In the genomic region with DNA sequence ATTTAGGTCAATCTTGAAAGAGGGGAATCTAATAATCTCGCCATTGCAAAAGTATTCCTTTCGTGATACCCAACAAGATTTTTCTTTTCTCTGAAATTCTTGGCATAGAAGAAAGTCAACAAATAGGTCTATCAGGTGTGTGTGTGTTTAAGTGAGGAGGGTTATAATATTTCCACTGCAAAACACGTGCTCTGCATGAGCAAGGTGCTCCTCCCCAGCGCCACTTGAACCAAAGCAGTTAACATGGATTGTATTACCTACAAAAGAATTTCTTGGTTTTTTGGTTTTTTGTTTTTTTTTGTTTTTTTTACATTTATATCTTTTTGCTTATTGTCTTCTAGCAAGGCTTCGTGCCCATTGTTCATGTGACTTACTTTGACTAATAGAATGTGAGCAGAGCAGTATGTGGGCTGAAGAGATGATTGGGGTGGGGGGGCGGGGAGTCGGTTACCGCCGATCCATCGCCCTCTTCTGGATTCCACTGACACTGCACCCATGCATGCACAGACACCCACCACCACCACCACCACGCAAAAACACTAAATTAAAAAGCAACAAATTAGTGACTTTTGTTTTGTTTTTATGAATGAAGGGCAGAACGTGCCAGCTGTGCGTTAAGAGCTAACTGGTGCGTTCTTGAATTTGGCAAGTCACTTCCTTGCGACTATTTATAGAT, we compare ENCODE assay signal across 8 mouse cellular contexts. TPM values are rescaled to one million over a fixed set of nuclear protein-coding genes. Genes with fewer than 3 reads are reported as not detected.
DNase-seq lines count a peak whose midpoint lies in the region; ATAC-seq and TF ChIP-seq lines count a peak whose summit lies in the region.

No protein-coding gene starts in this region.

- no peak overlapping the region for H3K27ac ChIP-seq in liver, adult 2 months (replicated peaks; ENCODE audit: insufficient read depth, low read depth, low read length)
- peak overlapping the region; percentile 98 for H3K27ac ChIP-seq in midbrain, postnatal 0 days (ENCODE audit: low read depth, low read length)

- peak overlapping the region; percentile 82 for H3K4me2 ChIP-seq in midbrain, postnatal 0 days (ENCODE audit: low read depth, low read length, poor library complexity, severe bottlenecking)

- WGBS in liver, adult 2 months: 26% methylated on average over 15 of the region's 15 CpGs
- 23% methylated on average over 15 of the region's 15 CpGs for WGBS in midbrain, postnatal 0 days

- peak overlapping the region; percentile 97 for H3K4me3 ChIP-seq in liver, adult 2 months (ENCODE audit: insufficient read depth, low read depth, low read length)
- peak overlapping the region; percentile 88 for H3K4me3 ChIP-seq in midbrain, postnatal 0 days (ENCODE audit: low read depth, low read length)

- TF ChIP-seq CTCF in liver, adult 2 months (IDR thresholded peaks at IDR 0.05; ENCODE audit: low read depth, low read length): peak; percentile 69
- peak; percentile 72 for TF ChIP-seq CTCF in midbrain, postnatal 0 days (IDR thresholded peaks at IDR 0.05)

- ATAC-seq in granulocyte monocyte progenitor cell, adult 5-6 weeks (replicated peaks; ENCODE audit: poor library complexity, severe bottlenecking): peak; percentile 44; the same call in 1 of the 2 replicates
- peak; percentile 81 for ATAC-seq in midbrain, postnatal 0 days (ENCODE audit: low FRiP score)

- no peaks in the 10 kb centered on the region for H3K9me3 ChIP-seq in midbrain, postnatal 0 days (ENCODE audit: low read length)

- no peak overlapping the region for H3K9ac ChIP-seq in liver, adult 2 months (ENCODE audit: low read depth, low read length)
- H3K9ac ChIP-seq in midbrain, postnatal 0 days (replicated peaks; ENCODE audit: low read length, poor library complexity, severe bottlenecking): peak overlapping the region; percentile 100

- H3K79me2 ChIP-seq in liver, adult 2 months (ENCODE audit: control insufficient read depth, insufficient read depth, low read length): peaks cover 17% of the 10 kb centered on the region; the same call in 1 of the 2 replicates

- peak; percentile 43 for DNase-seq in urinary bladder, postnatal 25 days (ENCODE audit: low spot score)
- DNase-seq in urinary bladder, adult 18-20 months (ENCODE audit: low spot score in 2 of 2): no peak
- DNase-seq in cerebellum, postnatal 25 days: peak; percentile 75 to 88
- DNase-seq in kidney, adult 11 months: peak; percentile 47
- peak; percentile 20 for DNase-seq in liver, adult 2 months (ENCODE audit: extremely low read depth, low read depth, low spot score)
- peak; percentile 88 for DNase-seq in midbrain, postnatal 0 days (ENCODE audit: low spot score)
- DNase-seq in testis, postnatal 10 days (ENCODE audit: low spot score): peak; percentile 86

- peaks cover 5% of the 10 kb centered on the region; the same call in 1 of the 2 replicates for H3K4me1 ChIP-seq in liver, adult 2 months (ENCODE audit: control insufficient read depth, insufficient read depth, low read length)
- H3K4me1 ChIP-seq in midbrain, postnatal 0 days (ENCODE audit: insufficient read depth, low read length): peaks cover 13% of the 10 kb centered on the region

- no peaks in the 10 kb centered on the region for H3K27me3 ChIP-seq in liver, adult 2 months (ENCODE audit: control insufficient read depth, insufficient read depth, low read length)
- H3K27me3 ChIP-seq in midbrain, postnatal 0 days (ENCODE audit: insufficient read depth, low read length): no peaks in the 10 kb centered on the region

- H3K36me3 ChIP-seq in liver, adult 2 months (ENCODE audit: control insufficient read depth, insufficient read depth, low read length): no peaks in the 10 kb centered on the region
- no peaks in the 10 kb centered on the region for H3K36me3 ChIP-seq in midbrain, postnatal 0 days (ENCODE audit: insufficient read depth, low read length)

- no peak for TF ChIP-seq POLR2A in liver, adult 2 months (IDR thresholded peaks at IDR 0.05; ENCODE audit: extremely low read depth, insufficient read depth, low read length)

RNA-seq across cellular contexts. Expression of a gene that starts 0.7 kb away (rescaled TPM):
- 32.4 and 32.9 TPM in 2 replicates for total RNA-seq in granulocyte monocyte progenitor cell, adult 5-6 weeks (2014; fragmentation: Nextera tagmentation)
- 4.6 and 5.0 TPM in 2 replicates for total RNA-seq in granulocyte monocyte progenitor cell, adult 5-6 weeks (2017)
- total RNA-seq in liver, adult 2 months (2014; rRNA removed): 1.1 and 1.9 TPM in 2 replicates
- polyA plus RNA-seq in liver, adult 2 months (2012; rRNA removed): 4.4 and 5.4 TPM in 2 replicates
- 17.7 and 23.8 TPM in 2 replicates for total RNA-seq in midbrain, postnatal 0 days (2014; rRNA removed)
- polyA plus RNA-seq in midbrain, postnatal 0 days (2015; fragmentation: Nextera tagmentation; extraction: Ambion mirVana): 26.6 and 31.5 TPM in 2 replicates

RNA-seq across cellular contexts. Expression of a gene that starts 51.1 kb away (rescaled TPM):
- 28.1 and 37.4 TPM in 2 replicates for total RNA-seq in granulocyte monocyte progenitor cell, adult 5-6 weeks (2014; fragmentation: Nextera tagmentation)
- 41.3 and 52.6 TPM in 2 replicates for total RNA-seq in granulocyte monocyte progenitor cell, adult 5-6 weeks (2017)
- 14.0 and 15.2 TPM in 2 replicates for total RNA-seq in liver, adult 2 months (2014; rRNA removed)
- 9.0 and 9.1 TPM in 2 replicates for polyA plus RNA-seq in liver, adult 2 months (2012; rRNA removed)
- total RNA-seq in midbrain, postnatal 0 days (2014; rRNA removed): 25.5 and 27.6 TPM in 2 replicates
- polyA plus RNA-seq in midbrain, postnatal 0 days (2015; fragmentation: Nextera tagmentation; extraction: Ambion mirVana): 26.7 and 28.7 TPM in 2 replicates

Comparison
In these comparisons a context has a peak if more than half of its experiments do, and no peak if none do; other contexts are left out.
1. DNase-seq: peak in urinary bladder, postnatal 25 days (single experiment), cerebellum, postnatal 25 days (2 of 2), kidney, adult 11 months (single experiment), liver, adult 2 months (single experiment), midbrain, postnatal 0 days (single experiment) and testis, postnatal 10 days (single experiment); none in urinary bladder, adult 18-20 months (0 of 2).